Mouse (Mus musculus): ENCODE measurements around the gene Rab40c.

DNA sequence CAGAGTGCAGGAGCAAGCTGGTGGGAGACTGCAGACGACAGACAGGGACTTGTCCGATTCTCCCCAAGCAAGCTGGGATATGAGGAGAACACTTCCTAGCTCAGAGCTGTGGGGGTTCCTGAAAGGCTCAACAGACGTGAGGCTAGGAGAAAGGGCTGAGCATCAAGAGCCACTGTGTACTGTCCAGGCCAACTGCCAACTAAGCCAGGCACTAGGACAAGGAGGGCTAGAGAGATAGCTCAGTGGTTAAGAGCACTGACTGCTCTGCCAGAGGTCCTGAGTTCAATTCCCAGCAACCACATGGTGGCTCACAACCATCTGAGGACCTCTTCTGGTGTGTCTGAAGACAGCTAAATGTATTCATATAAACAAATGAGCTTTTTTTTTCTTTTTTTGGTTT is 77.0 kb downstream of the Rab40c start:
- TF ChIP-seq CTCF (IDR thresholded peaks at IDR 0.05; ENCODE audit: low read depth) (no peak), EP300 (IDR thresholded peaks at IDR 0.05; ENCODE audit: low read depth) (no peak)
